Mouse (Mus musculus) CH12.LX (cell line): Measurements from ENCODE around the gene Aplp2. TPM values are rescaled to one million over a fixed set of nuclear protein-coding genes. Genes with fewer than 3 reads are reported as not detected.

Experiments
- DNase-seq: peaks from one replicate; pipeline ENCODE4 v3.0.0-alpha.2; 2013; ENCODE audit errors: extremely low read depth
- H3K27ac ChIP-seq: 2 replicates; pipeline ENCODE4 v1.5.1; 2012; ENCODE audit warnings: low read depth, mild to moderate bottlenecking, control low read depth, moderate library complexity; ENCODE audit not compliant: insufficient read depth
- H3K27me3 ChIP-seq: replicated peaks from 2 replicates; pipeline ENCODE3; 2012; ENCODE audit warnings: inconsistent platforms
- H3K36me3 ChIP-seq, 2 experiments: replicated peaks in 1 of 2; 2 replicates each; pipeline versions ENCODE3 to v1.6.1; 2012; ENCODE audit warnings: inconsistent platforms in 1 of 2, low read length in 1 of 2, mild to moderate bottlenecking in 1 of 2, mixed read lengths in 1 of 2, moderate library complexity in 1 of 2; ENCODE audit not compliant: control insufficient read depth in 1 of 2, insufficient read depth in 1 of 2
- H3K4me1 ChIP-seq, 2 experiments: 2 replicates each; pipeline ENCODE4 v1.6.1; 2012; ENCODE audit warnings: inconsistent platforms in 1 of 2, moderate library complexity in 1 of 2; ENCODE audit not compliant: insufficient read depth in 2 of 2, control insufficient read depth in 1 of 2
- H3K4me2 ChIP-seq: 2 replicates; pipeline ENCODE4 v1.6.1; 2012; ENCODE audit warnings: low read depth, mild to moderate bottlenecking, control low read depth; ENCODE audit not compliant: poor library complexity, insufficient read depth, severe bottlenecking
- H3K4me3 ChIP-seq, 3 experiments: fragments of 150-350 bp in 1 of 3; sonication (generic) in 1 of 3; replicated peaks in 1 of 3; 2 replicates each; pipeline versions ENCODE3 to v1.5.1; 2011 to 2012; ENCODE audit warnings: low read depth in 2 of 3, low read length in 2 of 3, mild to moderate bottlenecking in 2 of 3, moderate library complexity in 2 of 3, control low read depth in 1 of 3, improper control_type of control experiment in 1 of 3, inconsistent platforms in 1 of 3, mixed read lengths in 1 of 3; ENCODE audit not compliant: poor library complexity in 1 of 3
- H3K79me2 ChIP-seq: replicated peaks from 2 replicates; pipeline ENCODE4 v1.6.1; 2012; ENCODE audit warnings: mild to moderate bottlenecking, moderate library complexity; ENCODE audit not compliant: control insufficient read depth, poor library complexity, insufficient read depth, severe bottlenecking; ENCODE audit errors: extremely low read depth
- H3K9ac ChIP-seq: 2 replicates; pipeline ENCODE4 v1.6.1; 2012; ENCODE audit warnings: low read depth, mild to moderate bottlenecking, control low read depth, moderate library complexity; ENCODE audit not compliant: insufficient read depth
- H3K9me3 ChIP-seq: replicated peaks from 2 replicates; pipeline ENCODE3; 2012; ENCODE audit warnings: low read length, inconsistent platforms, mixed read lengths
- CHD1 ChIP-seq: IDR thresholded peaks from 2 replicates; pipeline ENCODE4 v1.6.1; 2012; ENCODE audit warnings: low read depth, low read length, improper control_type of control experiment, inconsistent platforms
- CHD2 ChIP-seq: IDR thresholded peaks from 2 replicates; pipeline ENCODE4 v1.6.1; 2011; ENCODE audit warnings: low read length, improper control_type of control experiment
- CTCF ChIP-seq, 2 experiments: IDR thresholded peaks in 1 of 2; conservative IDR thresholded peaks in 1 of 2; 2 replicates each; pipeline ENCODE4 v1.5.1; 2011 to 2012; ENCODE audit warnings: low read depth in 2 of 2, low read length in 2 of 2, improper control_type of control experiment in 1 of 2, inconsistent platforms in 1 of 2, mild to moderate bottlenecking in 1 of 2, moderate library complexity in 1 of 2
- E2F4 ChIP-seq: IDR thresholded peaks from 2 replicates; pipeline ENCODE4 v1.6.1; 2011; ENCODE audit warnings: low read depth, low read length, improper control_type of control experiment; ENCODE audit not compliant: insufficient replicate concordance
- ELF1 ChIP-seq: IDR thresholded peaks from 2 replicates; pipeline ENCODE4 v1.6.1; 2014; ENCODE audit warnings: low read depth, mild to moderate bottlenecking, inconsistent platforms, low read length, improper control_type of control experiment
- GABPA ChIP-seq: IDR thresholded peaks from 2 replicates; pipeline ENCODE4 v1.6.1; 2012; ENCODE audit warnings: low read depth, low read length, improper control_type of control experiment, inconsistent platforms; ENCODE audit not compliant: insufficient replicate concordance
- IRF4 ChIP-seq: IDR thresholded peaks from 2 replicates; pipeline ENCODE4 v1.6.1; 2014; ENCODE audit warnings: low read depth, mild to moderate bottlenecking, inconsistent platforms, low read length, improper control_type of control experiment
- KAT2A ChIP-seq: IDR thresholded peaks from 2 replicates; pipeline ENCODE4 v1.6.1; 2012; ENCODE audit warnings: low read length, improper control_type of control experiment, inconsistent platforms; ENCODE audit not compliant: insufficient replicate concordance
- MAFK ChIP-seq: IDR thresholded peaks from 2 replicates; pipeline ENCODE4 v1.6.1; 2011; ENCODE audit warnings: low read length, improper control_type of control experiment; ENCODE audit not compliant: insufficient replicate concordance
- MAX ChIP-seq: IDR thresholded peaks from 2 replicates; pipeline ENCODE4 v1.6.1; 2011; ENCODE audit warnings: low read length, improper control_type of control experiment
- MXI1 ChIP-seq: IDR thresholded peaks from 2 replicates; pipeline ENCODE4 v1.6.1; 2011; ENCODE audit warnings: mild to moderate bottlenecking, low read depth, low read length, improper control_type of control experiment
- MYC ChIP-seq: IDR thresholded peaks from 2 replicates; pipeline ENCODE4 v1.6.1; 2011; ENCODE audit warnings: low read depth, mild to moderate bottlenecking, improper control_type of control experiment, low read length
- PAX5 ChIP-seq: IDR thresholded peaks from 2 replicates; pipeline ENCODE4 v1.6.1; 2012; ENCODE audit warnings: low read length, inconsistent platforms, mixed read lengths
- POLR2A ChIP-seq: IDR thresholded peaks from 2 replicates; pipeline ENCODE4 v1.6.1; 2011; ENCODE audit warnings: low read depth, mild to moderate bottlenecking, improper control_type of control experiment, low read length
- POLR2AphosphoS2 ChIP-seq: IDR thresholded peaks from 2 replicates; pipeline ENCODE4 v1.6.1; 2011; ENCODE audit warnings: low read depth, low read length, improper control_type of control experiment
- TCF12 ChIP-seq: IDR thresholded peaks from 2 replicates; pipeline ENCODE4 v1.6.1; 2014; ENCODE audit warnings: low read depth, mild to moderate bottlenecking, inconsistent platforms, low read length, improper control_type of control experiment
- USF2 ChIP-seq: conservative IDR thresholded peaks from 2 replicates; pipeline ENCODE4 v1.6.1; 2011; ENCODE audit warnings: low read depth, low read length, improper control_type of control experiment
- ZC3H11A ChIP-seq: IDR thresholded peaks from 2 replicates; pipeline ENCODE4 v1.6.1; 2012; ENCODE audit warnings: low read depth, mild to moderate bottlenecking, inconsistent platforms, low read length, improper control_type of control experiment
- ZMIZ1 ChIP-seq: IDR thresholded peaks from 2 replicates; pipeline ENCODE4 v1.6.1; 2012; ENCODE audit warnings: low read depth, mild to moderate bottlenecking, inconsistent platforms, low read length, improper control_type of control experiment
- ZNF384 ChIP-seq: IDR thresholded peaks from 2 replicates; pipeline ENCODE4 v1.6.1; 2012; ENCODE audit warnings: low read depth, low read length, improper control_type of control experiment, inconsistent platforms
- dilution Hi-C: fragments of 300-500 bp; cut with MboI; formaldehyde crosslinking; loops from 2 replicates; pipeline ENCODE4 v1.14.3; 2020; ENCODE audit warnings: low sequenced_read_pairs; ENCODE audit not compliant: extremely low pct_unique_long_range_greater_than_20kb, extremely low pct_ligation_motif_present
- in situ Hi-C: fragments of 300-500 bp; cut with MboI; formaldehyde crosslinking; loops from 3 replicates; pipeline ENCODE4 v1.14.3; 2019; ENCODE audit warnings: low sequenced_read_pairs, low pct_ligation_motif_present, low pct_unique_long_range_greater_than_20kb, mixed read lengths
- polyA plus RNA-seq: library from polyadenylated mRNA; unstranded; fragments of >175 nt; gene quantifications from 2 replicates; pipeline ENCODE4 v1.2.1, GENCODE M21; 2012; ENCODE audit warnings: low read depth; ENCODE audit not compliant: insufficient read length
- total RNA-seq, 2 experiments: library from RNA; depleted of rRNA; stranded (reverse); fragments of 300-350 nt in 1 of 2; fragments of >200 nt in 1 of 2; gene quantifications; 2 replicates each; pipeline ENCODE4 v1.2.3; 2012 to 2014

Aplp2 gene
- total and polyA plus RNA-seq, 3 experiments = 30.4 to 52.7 (median 44.3) TPM

DNA sequence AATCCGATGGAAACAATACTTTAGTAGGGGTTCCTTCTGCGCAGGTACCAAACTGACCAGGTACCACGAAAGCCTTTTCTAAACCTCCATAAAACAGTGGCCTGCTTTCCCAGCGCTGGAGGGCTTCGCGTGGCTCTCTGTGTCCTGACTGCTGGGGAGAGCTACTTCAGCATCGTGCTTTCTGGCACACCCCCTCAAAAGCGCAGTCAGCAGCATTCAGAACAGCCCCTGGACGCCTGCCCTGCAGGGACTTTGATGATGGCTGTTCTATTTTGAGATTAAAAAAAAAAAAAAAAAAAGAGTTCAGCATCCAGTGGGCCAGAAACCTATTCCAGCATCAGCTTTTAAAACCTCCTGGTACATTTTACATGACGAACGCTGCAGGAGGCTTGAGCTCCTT lies 14.2 kb upstream of the Aplp2 start:
- Histone ChIP-seq H3K27me3 (no peaks in the 10 kb centered on the region), H3K9ac (no peak overlapping the region), H3K4me1 (no peaks in the 10 kb centered on the region), H3K4me3 (no peak overlapping the region), H3K27ac (no peak overlapping the region), H3K79me2 (no peaks in the 10 kb centered on the region), H3K4me2 (no peak overlapping the region), H3K9me3 (no peaks in the 10 kb centered on the region), H3K36me3 (no peaks in the 10 kb centered on the region)
- in situ Hi-C loops = no loop called here
- DNase-seq = no peak
- dilution Hi-C loops = no loop called here
- TF ChIP-seq IRF4 (no peak), POLR2AphosphoS2 (no peak), CHD2 (no peak), CHD1 (no peak), PAX5 (no peak), ZNF384 (no peak), ELF1 (no peak), USF2 (no peak), GABPA (no peak), KAT2A (no peak), MYC (no peak)

DNA sequence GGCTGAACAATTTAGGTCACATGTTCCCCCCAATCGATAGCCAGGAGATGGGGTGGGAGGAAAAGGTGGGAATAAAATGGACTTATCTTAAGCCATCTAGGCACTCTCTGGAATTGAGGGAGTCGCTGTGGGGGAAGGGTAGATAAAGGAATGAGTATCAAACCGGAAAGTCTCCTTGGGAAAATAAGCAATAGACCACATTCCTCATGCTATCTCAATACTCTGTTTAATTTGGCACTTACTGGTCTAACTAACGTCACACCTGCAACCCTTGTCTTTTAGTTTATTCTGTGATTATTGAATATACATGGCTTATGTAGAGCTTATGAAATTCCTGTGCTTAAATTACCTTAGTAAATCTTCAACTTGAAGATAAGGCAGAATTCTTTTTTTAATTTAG lies 11.9 kb upstream of the Aplp2 start:
- dilution Hi-C loops (no loop called here), in situ Hi-C loops (no loop called here)
- H3K4me1 ChIP-seq = no peaks in the 10 kb centered on the region
- no peaks in the 10 kb centered on the region for H3K36me3 ChIP-seq
- no peaks in the 10 kb centered on the region for H3K27me3 ChIP-seq
- no peak overlapping the region for H3K4me2 ChIP-seq
- H3K9me3 ChIP-seq = no peaks in the 10 kb centered on the region
- no peak overlapping the region for H3K9ac ChIP-seq
- H3K27ac ChIP-seq = no peak overlapping the region
- TF ChIP-seq POLR2A (no peak), MAX (no peak), USF2 (no peak), MXI1 (no peak), CTCF (conservative IDR thresholded peaks at IDR 0.05 in 1 of 2, IDR thresholded peaks at IDR 0.05 in 1 of 2; ENCODE audit: low read depth in 2 of 2, low read length in 2 of 2) (no peak), ZC3H11A (no peak), ZMIZ1 (no peak), MAFK (no peak), TCF12 (no peak), ELF1 (no peak), E2F4 (no peak)
- no peaks in the 10 kb centered on the region for H3K79me2 ChIP-seq
- DNase-seq = no peak
- H3K4me3 ChIP-seq = no peak overlapping the region
